Mouse (Mus musculus): ENCODE measurements around the gene Aif1.
A peak's percentile ranks its signal among the peaks of the same experiment; 100 is the strongest.

Aif1 gene

DNA sequence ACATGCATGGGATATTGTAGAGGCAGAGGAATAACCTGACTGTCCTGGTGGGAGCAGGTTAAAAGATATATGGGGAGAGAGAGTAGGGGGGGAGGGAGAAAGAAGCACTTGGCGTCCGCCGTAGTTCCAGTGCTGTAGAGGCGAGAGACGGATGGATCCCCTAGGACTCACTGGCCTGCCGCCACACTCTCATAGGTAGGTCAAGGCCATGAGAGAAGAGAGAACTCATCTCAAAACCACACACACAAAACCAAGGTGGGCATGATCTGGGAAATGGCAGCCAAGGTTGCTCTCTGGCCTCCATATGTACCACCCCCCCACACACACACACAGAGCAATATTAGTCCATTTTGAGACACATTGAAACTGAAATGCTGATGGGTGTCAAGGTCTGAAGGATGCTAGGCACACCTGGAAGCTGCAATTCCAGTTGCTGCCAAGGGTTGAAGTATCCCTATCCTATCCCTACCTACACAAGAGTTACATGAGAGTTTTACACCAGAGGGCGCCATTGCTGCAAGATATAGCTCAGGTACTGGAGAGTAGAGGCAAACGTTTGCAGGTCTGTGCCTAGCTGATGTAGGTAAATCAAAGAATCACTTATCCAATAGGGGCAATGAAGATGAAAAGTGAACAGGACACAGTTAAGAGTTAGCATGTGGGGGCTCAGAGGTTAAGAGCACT lies 9.4 kb downstream of the Aif1 start:
- peak; percentile 64 for DNase-seq (ENCODE audit: low read depth, low spot score)

DNA sequence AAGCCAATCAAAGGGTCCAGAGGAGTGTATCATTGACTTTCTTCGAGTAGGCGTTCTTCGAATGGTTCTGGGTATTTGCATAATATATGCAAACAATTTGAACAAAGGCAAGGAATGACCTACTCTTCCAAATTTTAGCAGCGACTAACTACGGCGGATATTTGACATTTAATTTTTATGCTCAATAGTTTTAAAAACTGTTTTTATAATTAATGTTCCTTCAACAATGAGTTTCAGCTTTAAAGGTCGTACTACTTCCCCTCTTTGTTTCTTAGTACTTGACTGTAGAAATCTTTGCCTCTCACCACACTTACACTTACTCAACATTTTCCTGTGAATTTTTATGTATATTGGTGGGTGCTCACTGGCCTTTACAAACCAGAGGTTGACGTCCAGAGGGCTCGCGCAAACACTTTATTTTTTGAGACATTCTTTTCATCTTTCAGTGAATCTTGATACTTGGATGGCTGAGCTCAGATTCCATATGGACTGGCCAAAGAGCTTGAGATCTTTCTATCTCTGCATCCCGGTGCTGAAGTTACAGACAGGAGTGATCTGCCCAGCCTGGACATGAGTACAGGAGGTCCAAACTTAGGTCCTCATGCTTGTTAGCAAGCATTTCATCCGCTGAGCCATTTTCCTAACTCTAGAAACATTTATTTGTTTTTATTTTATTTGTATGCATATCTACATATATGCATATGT lies 10.3 kb downstream of the Aif1 start:
- DNase-seq (ENCODE audit: low read depth, low spot score) = no peak

- peak; percentile 98 for DNase-seq (ENCODE audit: low read depth, low spot score)
Observed at GRCm38 (mm10) chr17:35164568-35165450, 11.1 kb downstream of the Aif1 start, which contains the start of gene Prrc2a. TSS of gene Prrc2a (minus strand) at chr17:35164897.

DNA sequence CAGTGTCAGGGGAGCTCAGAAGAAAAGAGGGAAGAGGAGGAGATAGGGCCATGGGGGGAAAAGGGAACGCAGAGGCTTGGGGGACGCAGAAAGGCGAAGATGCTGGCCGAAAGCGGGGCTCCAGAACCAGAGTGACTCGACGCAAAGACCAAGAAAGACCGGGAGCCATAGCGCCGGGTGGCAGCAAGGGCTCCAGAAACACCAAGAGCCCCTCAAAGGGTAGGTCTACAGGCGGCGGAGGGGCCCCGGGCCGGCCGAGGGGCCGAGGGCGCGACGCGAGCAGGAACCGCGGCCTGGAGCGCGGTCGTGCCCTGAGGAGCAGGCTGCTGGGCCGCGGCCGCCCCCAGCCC lies 11.7 kb downstream of the Aif1 start:
- no peak for DNase-seq (ENCODE audit: low read depth, low spot score)

DNA sequence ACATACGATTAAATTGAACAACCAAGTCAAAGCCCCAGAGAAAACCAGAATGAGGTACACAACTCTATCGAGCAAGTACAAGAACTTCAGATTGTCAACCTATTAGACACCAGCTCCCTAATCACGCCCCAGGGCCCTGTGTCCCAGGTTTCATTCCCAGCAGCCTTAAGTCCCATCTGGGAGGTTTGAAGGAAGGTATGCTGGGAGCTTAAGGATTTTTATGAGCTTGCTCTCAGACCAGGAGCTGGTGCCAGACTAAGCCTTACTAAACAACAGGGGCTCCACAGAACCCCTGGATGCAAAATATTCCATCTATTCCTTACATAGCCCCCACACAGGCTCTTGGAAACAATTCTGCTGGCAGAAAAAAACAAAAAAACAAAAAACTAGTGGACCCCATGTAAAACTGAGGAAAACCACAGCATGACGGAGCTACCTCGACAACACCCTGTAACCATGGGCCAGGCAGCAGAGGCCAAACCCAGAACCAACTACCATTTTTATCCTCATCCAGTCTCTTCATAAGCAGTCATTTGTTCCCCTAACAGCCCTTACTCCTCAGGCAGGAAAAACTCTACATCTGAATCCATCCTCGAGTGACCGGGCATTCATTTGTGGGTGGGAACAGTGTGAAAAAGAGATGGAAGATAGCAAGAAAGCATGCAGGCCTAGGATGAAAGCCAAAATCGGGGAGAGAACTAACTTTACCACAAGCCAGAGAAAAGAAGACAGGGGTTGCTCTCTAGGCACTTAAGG lies 12.4 kb downstream of the Aif1 start:
- DNase-seq (ENCODE audit: low read depth, low spot score) = no peak

DNA sequence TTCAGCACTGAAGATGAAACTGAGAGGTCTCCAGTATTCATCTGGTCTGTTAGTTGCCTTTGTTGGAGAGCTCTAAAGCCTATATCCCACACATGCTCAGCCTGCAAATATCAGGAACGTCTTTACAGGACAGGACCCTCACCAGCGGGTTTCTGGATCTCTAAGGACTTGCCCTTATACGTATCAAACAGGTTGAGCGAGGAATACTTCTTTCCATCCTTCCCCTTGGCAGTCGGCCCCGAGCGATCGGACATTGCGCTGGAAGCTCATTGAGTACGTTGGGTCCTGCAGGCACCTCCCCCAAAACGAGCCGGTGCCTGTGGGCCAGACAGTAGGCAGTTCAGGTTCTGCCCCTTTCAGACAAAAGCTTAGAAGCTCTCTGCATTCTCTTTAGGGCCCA lies 13.1 kb downstream of the Aif1 start:
- no peak for DNase-seq (ENCODE audit: low read depth, low spot score)

- no peak for DNase-seq (ENCODE audit: low read depth, low spot score)
Observed at GRCm38 (mm10) chr17:35162121-35162520, 13.7 kb downstream of the Aif1 start.

- no peak for DNase-seq (ENCODE audit: low read depth, low spot score)
Observed at GRCm38 (mm10) chr17:35161421-35161820, 14.4 kb downstream of the Aif1 start.

DNA sequence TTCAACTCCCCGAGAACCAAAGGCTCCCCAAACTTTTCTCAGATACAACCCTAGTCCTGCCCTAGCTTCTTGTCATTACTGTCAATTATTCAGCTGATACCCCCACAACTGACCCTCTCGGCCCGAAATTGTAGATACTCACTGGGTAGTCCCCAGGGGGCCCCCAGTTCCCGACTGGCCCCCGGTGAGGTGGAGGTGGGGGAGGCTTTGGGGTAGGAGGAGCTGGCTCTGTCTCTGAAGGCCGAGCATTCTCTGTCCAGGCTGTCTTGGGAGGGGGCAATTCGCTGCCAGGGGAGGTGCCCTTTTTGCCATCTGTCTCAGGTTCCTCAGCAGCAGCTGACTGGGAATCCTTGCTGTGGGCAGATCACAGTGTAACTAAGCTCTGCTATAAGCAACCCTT lies 16.2 kb downstream of the Aif1 start:
- DNase-seq (ENCODE audit: low read depth, low spot score) = no peak

- DNase-seq (ENCODE audit: low read depth, low spot score) = no peak
Observed at GRCm38 (mm10) chr17:35158850-35159593, 16.8 kb downstream of the Aif1 start.

GRCm38 (mm10) chr17:35157661-35158175 lies 18.1 kb downstream of the Aif1 start:
- no peak for DNase-seq (ENCODE audit: low read depth, low spot score)

DNA sequence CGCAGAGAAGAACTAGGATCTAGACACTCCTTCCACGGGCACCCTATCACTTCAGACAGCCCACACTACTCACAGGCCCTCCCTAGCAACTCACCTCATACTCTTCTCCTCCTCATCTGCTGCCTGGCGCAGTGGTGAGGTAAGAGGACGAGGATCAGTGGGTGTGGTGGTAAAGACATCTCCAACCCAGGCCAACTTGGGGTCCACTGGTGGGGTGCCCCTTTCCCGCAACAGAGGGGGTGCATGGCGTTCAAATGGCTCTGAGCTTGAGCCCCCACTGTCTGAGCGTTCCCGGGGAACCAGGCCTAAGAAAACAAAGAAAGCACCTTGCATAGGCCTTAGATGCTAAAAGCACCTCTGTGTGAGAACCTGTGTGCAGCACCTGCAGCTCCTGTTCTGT lies 18.6 kb downstream of the Aif1 start:
- no peak for DNase-seq (ENCODE audit: low read depth, low spot score)

DNA sequence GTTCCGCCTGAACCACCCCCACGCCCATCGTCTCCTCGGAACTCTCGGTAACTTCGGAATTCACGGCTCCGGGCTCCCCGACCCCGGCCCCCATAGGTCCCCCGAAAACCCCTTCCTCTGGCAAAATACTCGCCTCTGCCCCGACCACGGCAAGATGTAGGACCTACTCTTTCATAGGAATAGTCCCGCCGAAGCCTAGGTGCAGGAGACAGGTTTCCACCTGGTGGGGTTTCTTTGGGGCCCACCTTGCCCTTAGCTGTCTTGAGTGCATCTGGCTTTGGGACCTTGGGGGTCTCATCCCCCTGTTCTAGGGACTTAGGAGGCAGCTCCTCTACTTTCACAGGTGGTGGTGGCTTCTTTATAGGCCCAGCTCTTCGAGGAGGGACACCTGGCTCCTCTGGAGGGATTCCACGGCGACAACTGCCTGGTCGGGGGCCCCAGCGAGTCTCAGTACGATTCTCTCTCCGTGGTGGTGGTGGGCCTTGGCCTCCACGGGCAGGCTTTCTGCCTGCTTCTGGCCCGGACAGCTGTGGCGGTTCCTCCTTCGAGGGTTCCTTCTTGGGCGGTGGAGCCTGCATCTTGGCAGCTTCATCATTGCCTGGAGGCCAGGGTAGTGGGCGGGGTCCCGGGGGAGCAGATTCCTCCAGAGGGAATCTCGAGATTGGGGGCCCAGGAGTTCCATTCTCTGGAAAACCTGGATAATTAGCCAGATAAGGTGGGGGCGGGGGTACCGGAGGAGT lies 19.2 kb downstream of the Aif1 start:
- DNase-seq (ENCODE audit: low read depth, low spot score) = no peak

- no peak for DNase-seq (ENCODE audit: low read depth, low spot score)
Observed at GRCm38 (mm10) chr17:35155451-35155850, 20.4 kb downstream of the Aif1 start.

DNA sequence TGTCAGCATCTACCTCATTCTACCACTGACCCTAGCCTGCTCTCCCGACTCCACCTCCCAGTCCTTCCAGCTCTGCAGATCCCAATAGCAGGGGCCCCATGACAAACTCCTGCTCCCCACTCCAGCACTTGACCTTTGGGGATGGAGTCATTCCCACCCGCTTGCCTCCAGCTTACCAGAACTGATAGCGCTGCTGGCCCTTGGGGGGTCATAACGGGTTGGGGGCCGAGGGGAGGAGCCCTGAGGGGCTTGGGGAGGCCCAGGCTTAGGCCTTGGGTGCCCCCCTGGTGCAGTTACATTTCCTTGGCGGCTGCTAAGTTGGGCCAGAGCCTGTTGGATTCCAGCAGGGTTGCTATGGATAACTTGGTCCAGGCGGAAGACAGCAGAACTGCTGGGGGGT lies 21.3 kb downstream of the Aif1 start:
- no peak for DNase-seq (ENCODE audit: low read depth, low spot score)

DNA sequence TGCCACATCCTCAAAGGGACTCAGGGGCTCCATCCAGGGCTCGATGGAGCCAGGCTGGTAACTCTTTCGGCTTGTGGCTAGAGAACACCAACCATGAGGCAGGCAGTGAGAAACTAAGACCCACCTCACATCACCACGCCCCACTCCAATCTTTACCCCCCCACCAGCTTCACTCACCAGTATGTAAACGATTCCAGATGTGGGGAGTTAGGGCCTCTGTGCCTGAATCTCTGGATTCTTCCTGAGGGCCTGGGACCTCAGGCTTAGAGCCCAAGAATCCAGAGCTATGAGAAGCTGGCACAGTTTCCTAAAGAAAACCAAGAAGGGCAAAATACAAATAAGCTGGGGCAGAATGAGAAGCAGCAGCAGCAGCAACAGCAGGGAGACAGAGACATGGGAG lies 21.9 kb downstream of the Aif1 start:
- DNase-seq (ENCODE audit: low read depth, low spot score) = no peak

DNA sequence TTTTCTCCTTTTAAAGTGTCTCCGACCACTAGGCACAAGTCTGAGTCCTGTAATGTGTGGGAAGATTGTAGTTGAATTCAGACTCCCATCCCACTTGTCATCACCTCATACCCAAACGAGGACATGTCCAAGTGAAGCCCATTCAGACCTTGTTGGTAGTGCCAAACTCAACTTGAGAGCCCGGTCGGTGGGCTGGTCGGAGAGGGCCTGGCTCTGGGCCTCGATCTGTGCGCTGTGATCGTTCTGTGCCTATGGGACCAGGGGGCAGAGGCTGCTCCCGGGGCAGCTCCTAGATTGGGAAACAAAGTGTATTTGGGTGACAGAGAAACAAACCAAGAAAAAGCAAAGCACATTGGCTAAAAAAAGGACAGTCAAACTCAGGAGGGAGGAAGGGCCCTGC lies 22.8 kb downstream of the Aif1 start:
- DNase-seq (ENCODE audit: low read depth, low spot score) = no peak

DNA sequence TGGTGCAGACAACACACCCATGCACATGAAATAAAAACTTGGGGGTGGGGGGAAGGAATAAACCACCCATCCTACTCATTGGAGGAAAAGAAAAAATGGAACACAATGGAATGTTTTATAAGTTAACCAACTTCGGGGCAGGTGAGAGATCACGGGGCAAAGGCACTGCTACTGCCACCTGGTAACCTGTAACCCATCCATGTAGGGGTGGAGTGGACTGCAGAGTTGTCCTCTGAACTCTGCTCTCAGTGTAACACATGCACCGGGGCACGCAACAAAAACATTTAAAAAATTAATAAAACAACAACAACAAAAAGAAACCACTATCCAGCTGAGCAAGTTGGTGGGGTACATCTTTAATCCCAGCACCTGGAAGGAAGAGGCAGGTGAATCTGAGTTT lies 23.7 kb downstream of the Aif1 start:
- no peak for DNase-seq (ENCODE audit: low read depth, low spot score)

DNA sequence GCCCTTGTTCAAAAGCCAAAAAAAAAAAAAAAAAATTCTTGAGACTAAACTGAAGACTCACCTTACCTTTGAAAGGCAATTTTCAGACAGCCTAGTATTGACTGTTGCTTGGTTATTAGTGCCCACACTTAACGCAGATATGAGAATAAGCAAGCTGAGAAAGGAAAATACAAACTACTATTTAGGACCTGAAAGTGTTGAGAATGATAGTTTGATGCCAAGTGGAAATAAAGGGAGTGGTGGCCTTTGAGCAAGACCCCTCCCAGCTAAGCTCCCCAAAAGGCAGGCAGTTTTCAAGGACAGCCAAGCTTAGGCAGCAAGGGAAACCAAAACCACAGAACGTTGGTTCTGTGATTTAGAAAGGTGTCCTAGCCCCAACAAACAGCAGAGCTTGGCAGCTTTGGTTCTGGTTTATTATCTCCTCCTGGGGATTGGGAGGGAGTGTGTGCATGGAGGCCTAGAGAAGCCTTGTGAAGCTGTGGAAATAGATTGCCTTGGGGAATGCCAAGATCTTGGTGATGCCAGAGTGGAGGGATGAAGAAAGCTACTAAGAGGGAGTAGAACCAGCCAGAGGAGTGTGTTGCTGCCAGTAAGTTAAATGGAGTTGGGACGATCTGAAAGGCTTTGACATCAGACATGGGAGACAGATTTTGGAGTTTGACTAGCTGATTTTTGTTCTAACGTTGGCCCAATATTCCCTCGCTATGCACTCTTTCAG lies 27.8 kb downstream of the Aif1 start:
- no peak for DNase-seq (ENCODE audit: low read depth, low spot score)

Measured in embryo, embryonic 11.5 days (tissue).